Comparison of ENCODE assay signal across 19 mouse cellular contexts in genomic region chr6:127875883-127876282, GRCm38 (mm10). TPM values are rescaled to one million over a fixed set of nuclear protein-coding genes. Genes with fewer than 3 reads are reported as not detected.
A peak's percentile ranks its signal among the peaks of the same experiment; 100 is the strongest.
DNase-seq lines count a peak whose midpoint lies in the region; TF ChIP-seq lines count a peak whose summit lies in the region.
"Had no signal": no experiment of that assay in that cellular context is flagged by ENCODE, and none has a peak within 500 bp of the region (broad histone marks: within the 10 kb centered on the region; RNA-seq: fewer than 3 reads in every experiment).

No protein-coding gene starts in this region.

- peaks cover 6% of the 10 kb centered on the region for H3K4me1 ChIP-seq in embryonic fibroblast, embryonic 13.5 days (ENCODE audit: control insufficient read depth, insufficient read depth, low read length)
- peaks cover 42% of the 10 kb centered on the region for H3K4me1 ChIP-seq in limb, embryonic 10.5 days
- H3K4me1 ChIP-seq: liver, embryonic 12.5 days; midbrain, embryonic 15.5 days; stomach, embryonic 15.5 days had no signal

- H3K27me3 ChIP-seq in limb, embryonic 10.5 days (ENCODE audit: low read depth, poor library complexity, severe bottlenecking): no peaks in the 10 kb centered on the region
- H3K27me3 ChIP-seq: liver, embryonic 12.5 days; midbrain, embryonic 15.5 days; stomach, embryonic 15.5 days had no signal

- peak overlapping the region; percentile 29; the same call in 1 of the 2 replicates for H3K27ac ChIP-seq in embryonic fibroblast, embryonic 13.5 days (ENCODE audit: insufficient read depth, low read length)
- H3K27ac ChIP-seq in limb, embryonic 10.5 days: peak overlapping the region; percentile 72
- H3K27ac ChIP-seq: hindbrain, postnatal 0 days; kidney, postnatal 0 days; layer of hippocampus, adult 2 months; liver, embryonic 12.5 days; midbrain, embryonic 15.5 days; stomach, embryonic 15.5 days had no signal

- no peak for TF ChIP-seq POLR2A in embryonic fibroblast, embryonic 13.5 days (IDR thresholded peaks at IDR 0.05; ENCODE audit: low read depth, low read length)

- peak; percentile 86 for DNase-seq in NIH3T3 (ENCODE audit: low read depth)
- peak; percentile 36 for DNase-seq in embryo, embryonic 10.5 days (ENCODE audit: low spot score)
- no peak for DNase-seq in limb, embryonic 10.5 days (ENCODE audit: low spot score)
- DNase-seq in thymus, postnatal 4 days: no peak
- DNase-seq in cerebellum, postnatal 25 days: no peak
- DNase-seq in adrenal gland, adult (ENCODE audit: inconsistent age in 2 of 2, low spot score in 1 of 2): no peak
- DNase-seq: cerebellum, postnatal 10 days; forebrain, postnatal 0 days; kidney, adult 11 months; right cerebral cortex, adult 18-20 months; thymus, postnatal 36 days had no signal

- H3K36me3 ChIP-seq in limb, embryonic 10.5 days: no peaks in the 10 kb centered on the region
- H3K36me3 ChIP-seq: liver, embryonic 12.5 days; midbrain, embryonic 15.5 days; stomach, embryonic 15.5 days had no signal

- no peak overlapping the region for H3K4me3 ChIP-seq in embryonic fibroblast, embryonic 13.5 days (ENCODE audit: insufficient read depth, low read length)
- H3K4me3 ChIP-seq in limb, embryonic 10.5 days: peak overlapping the region; percentile 11; the same call in 1 of the 2 replicates
- H3K4me3 ChIP-seq: erythroblast, embryonic 14.5 days; layer of hippocampus, adult 2 months; liver, embryonic 12.5 days; midbrain, embryonic 15.5 days; stomach, embryonic 15.5 days had no signal

- 34% methylated on average over 11 of the region's 11 CpGs for WGBS in limb, embryonic 10.5 days

- no peaks in the 10 kb centered on the region for H3K9me3 ChIP-seq in limb, embryonic 10.5 days (replicated peaks)
- H3K9me3 ChIP-seq: midbrain, embryonic 15.5 days had no signal

- no peak for TF ChIP-seq CTCF in embryonic fibroblast, embryonic 13.5 days (IDR thresholded peaks at IDR 0.05; ENCODE audit: borderline replicate concordance, insufficient read depth, low read length)

RNA-seq across cellular contexts. Expression of gene Tspan11, which starts 11.5 kb away (rescaled TPM):
- 12.8 and 17.9 TPM in 2 replicates for polyA plus RNA-seq in embryonic fibroblast, embryonic 13.5 days (2011; ENCODE audit: insufficient read length, low read depth, missing spikeins)
- 2.1 and 9.2 TPM in 2 replicates for polyA plus RNA-seq in limb, embryonic 10.5 days (2016; fragmentation: Nextera tagmentation; extraction: Ambion mirVana)
- polyA plus RNA-seq: erythroblast, embryonic 14.5 days had no signal

Comparison
In these comparisons a context has a peak if more than half of its experiments do, and no peak if none do; other contexts are left out.
1. DNase-seq: peak in NIH3T3 (single experiment) and embryo, embryonic 10.5 days (single experiment); none in limb, embryonic 10.5 days (single experiment), thymus, postnatal 4 days (single experiment), cerebellum, postnatal 25 days (0 of 2) and adrenal gland, adult (0 of 2).